Mouse (Mus musculus): ENCODE data around the gene Ick. TPM values are rescaled to one million over a fixed set of nuclear protein-coding genes. Genes with fewer than 3 reads are reported as not detected.

The Ick gene
- total RNA-seq, 2 experiments from 2014 or later, result 15.7 to 16.6 TPM

DNA sequence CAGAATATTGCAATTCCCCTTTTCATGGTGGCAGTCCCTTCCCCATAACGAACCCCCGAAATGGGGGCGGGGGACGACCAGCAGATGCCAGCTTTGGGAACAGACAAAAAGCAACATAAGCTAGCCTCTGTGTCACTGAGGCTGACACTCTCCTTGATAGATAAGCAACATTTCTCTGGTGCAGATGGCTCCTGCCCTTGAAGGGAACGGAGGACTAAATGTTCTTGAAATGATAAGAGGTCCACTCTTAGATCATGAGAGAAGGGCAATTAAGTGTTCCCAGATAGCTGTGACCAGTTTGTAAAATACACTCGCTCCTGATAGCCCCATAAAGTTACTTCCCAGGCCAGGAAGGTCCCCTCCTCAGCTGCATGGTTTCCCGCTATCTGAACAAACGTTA lies 79.9 kb downstream of the Ick start:
- DNase-seq (ENCODE audit: low spot score in 2 of 2), result no peak

DNA sequence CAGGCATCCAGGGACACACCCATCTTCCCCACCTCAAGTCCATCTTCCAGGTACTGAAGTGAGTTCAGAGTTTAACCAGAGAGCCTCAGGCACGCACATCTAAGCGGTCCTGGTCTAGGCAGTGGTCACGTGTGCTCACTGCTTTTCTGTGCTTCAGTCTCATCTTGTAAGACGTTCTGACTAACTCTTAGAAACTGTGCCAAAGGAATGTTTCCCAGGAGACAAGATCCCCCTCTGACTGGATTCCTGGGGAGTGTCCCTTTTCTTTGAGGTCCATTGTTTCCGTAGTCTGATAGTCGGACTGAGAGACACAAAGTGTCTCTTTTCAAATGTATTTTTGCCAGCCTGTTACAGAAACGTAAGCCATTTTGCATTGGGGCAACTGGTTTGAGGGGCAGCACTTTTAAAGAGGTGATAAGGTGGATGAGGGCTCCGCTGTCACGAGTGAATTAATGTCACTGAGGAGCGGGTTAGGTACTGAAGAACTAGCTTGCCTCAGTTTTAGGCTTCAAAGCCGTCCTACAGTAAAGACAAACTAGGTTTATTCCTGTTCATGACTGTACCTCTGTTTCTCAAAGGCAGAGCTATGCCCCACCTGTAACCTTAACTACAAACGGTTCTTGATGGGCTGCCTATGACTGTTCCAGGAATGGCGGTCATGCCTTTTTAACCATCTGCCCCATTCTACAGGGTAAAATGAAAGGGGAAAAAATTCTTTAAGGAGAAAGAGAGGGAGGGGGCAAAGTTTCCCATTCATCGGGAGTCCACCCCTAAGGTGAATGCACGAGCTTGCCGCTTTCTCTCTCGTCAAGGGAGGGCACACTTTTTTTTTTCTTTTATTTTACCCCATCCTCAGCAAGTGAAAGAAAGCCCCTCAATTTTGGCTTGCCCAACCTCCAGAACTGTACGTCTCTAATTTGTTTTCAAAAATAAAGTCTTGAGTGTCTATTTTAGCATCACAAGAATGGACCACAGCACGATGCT lies 82.0 kb downstream of the Ick start:
- no peak for DNase-seq (ENCODE audit: low spot score in 2 of 2)

DNA sequence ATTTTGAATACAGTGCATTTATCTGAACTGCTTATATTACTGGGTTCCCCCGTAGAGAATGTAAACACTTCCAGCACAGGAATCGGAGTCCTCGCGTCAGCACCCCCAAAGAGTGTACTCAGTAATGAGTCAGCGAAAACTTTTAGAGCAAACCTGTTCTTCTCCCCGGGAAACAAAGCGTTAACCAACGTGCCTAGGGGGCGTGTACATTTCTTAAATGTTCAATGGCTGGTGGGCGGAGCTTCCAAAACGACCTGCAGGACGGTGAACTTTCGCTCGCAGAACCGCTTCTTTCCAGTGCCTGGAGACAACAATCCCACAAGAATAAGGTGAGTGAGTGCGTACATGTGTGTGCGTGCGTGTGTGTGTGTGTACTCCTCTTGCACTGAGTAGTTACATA lies 82.7 kb downstream of the Ick start:
- peak in 1 of 2 experiments; percentile 33 for DNase-seq (ENCODE audit: low spot score in 2 of 2)

DNA sequence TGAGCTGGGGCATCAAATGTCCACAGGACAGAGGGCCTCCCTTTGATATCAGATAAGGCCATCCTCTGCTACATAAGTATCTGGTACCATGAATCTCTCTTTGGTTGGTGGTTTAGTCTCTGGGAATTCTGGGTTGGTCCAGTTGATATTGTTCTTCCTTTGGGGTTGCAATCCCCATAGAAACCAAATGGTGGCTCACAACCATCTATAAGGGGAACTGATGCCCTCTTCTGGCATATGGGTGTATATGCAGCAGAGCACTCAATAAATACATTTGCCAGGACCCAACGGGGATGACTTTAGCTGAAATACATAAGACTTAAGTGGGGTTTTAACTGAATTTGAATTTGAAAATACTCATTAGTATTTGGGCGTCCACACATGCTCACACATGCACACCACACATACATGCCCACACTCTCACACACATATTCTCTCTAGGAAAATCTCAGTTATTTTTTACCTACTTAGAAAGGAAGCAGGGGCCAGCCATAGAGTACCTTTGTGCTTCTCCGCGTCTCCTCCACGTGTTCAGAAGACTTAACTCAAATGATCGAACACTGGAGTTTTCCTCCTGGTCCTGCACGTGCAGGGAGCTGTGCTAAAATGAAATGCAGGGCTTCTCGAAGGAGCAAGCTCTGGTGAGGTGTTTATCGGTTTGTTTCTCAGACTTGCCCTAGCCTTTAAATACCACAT lies 85.1 kb downstream of the Ick start:
- peak in 1 of 2 experiments; percentile 27 for DNase-seq (ENCODE audit: low spot score in 2 of 2)

DNA sequence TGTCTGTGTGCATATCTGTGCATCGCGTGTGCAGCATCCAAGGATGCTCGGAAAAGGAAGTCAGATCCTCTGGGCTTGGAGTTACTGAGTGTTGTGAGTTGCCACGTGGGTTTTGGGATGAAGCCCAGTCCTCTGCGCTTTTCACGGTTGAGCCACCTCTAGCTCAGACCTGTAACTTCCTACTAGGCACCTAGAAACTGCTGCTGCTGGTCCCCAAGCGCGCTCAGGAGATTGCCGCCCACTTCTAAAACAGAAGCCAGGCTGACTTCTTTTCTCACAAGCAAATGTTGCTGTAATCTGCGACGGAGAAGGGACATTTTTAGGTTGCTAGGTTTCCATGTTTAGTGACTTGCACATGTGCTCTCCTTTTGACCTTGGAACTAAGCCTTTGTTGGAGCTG lies 86.0 kb downstream of the Ick start:
- DNase-seq (ENCODE audit: low spot score in 2 of 2), result peak; percentile 33 to 50

DNA sequence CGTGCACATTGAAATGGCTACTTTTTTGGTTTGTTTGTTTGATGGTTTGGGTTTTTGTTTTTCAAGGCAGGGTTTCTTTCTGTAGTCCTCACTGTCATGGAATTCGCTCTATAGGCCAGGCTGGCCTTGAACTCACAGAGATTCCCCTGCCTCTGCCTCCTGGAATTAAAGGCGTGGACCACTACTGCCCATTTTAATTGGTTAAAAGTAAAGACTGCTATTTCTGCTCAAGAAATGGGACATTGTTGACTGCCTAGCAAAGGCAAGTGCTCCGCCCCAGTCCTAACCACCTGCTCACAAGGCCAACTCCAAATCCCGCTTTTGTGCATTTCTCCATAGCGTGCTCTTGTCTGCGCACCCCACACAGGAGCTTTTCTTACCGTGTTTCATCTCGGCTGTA lies 88.8 kb downstream of the Ick start:
- no peak for DNase-seq (ENCODE audit: low spot score in 2 of 2)

DNA sequence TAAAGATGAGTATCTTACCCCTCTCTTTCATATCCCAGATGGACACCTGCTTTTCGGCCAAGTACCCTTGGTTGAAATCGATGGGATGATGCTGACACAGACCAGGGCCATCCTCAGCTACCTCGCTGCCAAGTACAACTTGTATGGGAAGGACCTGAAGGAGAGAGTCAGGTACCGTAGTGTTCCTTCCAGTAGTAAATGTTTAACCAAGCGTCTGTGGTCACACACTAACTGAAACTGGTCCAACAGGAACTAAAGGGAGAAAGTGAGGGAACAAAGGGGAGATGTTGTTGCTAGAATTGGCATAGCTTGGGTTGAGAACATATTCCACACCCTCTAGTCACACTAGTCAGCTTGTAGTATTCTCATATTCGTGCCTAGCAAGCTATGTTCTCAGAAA lies 95.2 kb downstream of the Ick start:
- no peak for DNase-seq (ENCODE audit: low spot score in 2 of 2)

DNA sequence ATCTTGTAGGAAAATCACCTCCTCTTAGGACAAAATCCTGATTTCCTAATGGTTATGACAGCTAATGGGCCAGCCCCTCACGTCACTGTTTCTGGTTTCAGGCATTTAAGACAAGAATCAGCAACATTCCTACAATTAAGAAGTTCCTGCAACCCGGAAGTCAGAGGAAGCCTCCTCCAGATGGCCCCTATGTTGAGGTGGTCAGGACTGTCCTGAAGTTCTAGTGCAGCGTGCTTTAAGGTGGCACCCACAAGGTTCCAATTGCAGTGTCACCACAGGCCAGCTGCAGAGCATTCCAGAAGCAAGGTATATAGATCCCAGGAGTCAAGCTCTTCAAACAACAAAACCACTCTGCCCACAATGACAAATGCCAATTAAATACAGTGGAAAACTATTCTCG lies 100.0 kb downstream of the Ick start:
- DNase-seq (ENCODE audit: low spot score in 2 of 2), result no peak

DNA sequence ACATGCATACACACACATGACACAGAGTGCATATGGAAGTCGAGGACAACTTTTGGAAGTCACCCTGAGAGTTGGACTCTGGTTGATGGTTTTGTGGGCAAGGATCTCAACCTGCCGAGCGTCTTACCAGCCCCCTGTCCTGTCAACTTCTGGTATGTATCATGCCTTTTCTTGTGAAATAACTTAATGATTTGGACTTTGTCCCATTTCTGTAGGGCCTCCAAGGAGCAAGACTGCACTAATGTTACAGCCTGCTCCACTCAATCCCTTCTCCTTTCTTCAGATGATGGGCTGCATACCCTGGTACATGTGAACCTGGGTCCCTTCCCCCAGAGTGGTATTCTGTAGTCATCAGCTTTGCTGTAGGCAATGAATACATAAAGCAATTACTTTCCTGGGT lies 101.1 kb downstream of the Ick start:
- DNase-seq (ENCODE audit: low spot score in 2 of 2), result no peak

DNA sequence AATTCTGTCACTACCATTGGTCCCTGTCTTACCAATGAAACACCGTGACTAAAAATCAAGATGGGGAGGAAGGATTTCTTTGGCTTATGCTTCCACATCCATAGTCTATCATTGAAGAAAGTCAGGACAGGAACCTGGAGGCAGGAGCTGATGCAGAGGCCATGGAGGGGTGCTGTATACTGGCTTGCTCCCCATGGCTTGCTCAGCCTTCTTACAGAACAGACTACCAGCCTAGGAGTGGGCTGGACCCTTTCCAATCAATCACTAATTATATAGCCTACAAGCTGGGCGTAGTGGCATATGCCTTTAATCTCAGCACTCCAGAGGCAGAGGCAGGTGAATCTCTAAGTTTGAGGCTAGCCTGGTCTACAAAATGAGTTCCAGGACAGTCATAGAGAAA lies 101.8 kb downstream of the Ick start:
- no peak for DNase-seq (ENCODE audit: low spot score in 2 of 2)

DNA sequence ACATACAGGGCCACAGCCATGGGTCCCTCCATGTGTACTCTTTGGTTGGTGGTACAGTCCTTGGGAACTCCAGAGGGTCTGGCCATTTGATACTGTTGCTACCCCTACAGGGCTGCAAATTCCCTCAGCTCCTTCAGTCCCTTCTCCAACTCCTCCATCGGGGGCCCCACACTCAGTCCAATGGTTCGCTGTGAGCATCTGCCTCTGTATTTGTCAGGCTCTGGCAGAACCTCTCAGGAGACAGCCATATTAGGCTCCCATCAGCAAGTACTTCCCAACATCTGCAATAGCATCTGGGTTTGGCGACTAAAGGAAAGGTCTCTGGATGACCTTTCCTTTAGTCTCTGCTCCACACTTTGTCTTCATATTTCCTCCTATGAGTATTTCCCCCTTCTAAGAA lies 102.5 kb downstream of the Ick start:
- DNase-seq (ENCODE audit: low spot score in 2 of 2), result no peak

DNA sequence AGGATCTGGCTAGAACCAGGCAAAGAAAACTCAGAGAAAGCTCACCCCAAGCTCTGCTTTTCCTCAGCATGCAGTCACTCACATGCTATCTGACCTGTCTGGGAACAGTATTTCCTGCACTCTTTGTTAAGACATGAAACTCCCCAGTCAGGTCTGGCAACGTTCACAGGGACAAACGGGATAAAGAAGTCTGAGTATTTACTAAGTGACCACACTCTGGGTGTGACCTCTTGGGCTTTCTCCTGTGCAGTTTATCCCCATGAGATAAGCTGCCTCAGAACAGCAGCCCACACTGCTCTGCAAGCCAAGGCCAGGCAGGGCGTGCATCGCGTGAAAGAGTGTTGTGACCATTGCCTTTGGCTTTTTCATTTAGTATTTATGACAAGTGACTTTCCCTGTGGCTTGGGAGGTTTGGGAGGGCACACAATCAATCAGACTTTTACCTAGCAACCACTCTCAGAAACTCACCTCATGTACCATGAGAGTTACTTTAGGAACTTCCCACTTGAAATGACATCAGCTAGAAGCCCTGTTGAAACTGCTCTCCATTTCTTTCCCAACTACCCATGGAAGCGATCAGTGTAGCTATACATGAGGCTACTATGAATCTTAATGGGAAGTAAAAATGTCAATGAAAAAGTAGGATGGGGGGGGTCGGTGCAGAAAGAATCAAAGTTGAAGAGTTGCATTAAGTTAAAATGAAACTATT lies 103.5 kb downstream of the Ick start:
- no peak for DNase-seq (ENCODE audit: low spot score in 2 of 2)

DNA sequence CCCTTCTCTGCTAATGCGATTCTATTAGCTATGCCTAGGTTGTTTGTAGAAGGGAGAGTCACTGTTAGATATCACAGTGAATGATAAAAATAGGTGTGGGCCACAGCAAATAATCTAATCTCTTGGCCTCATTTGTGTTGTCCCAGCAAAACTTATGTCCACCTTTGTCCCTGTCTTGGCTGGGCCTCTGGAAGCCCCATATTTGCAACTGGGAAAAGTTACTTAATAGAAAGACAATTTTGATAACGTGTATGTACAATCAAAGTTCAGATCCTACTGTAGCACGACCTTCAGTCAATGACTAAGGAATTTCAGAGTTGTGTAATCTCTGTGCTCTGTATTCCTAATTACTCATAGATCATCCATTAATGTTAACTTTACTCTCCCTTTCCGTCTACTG lies 108.1 kb downstream of the Ick start:
- no peak for DNase-seq (ENCODE audit: low spot score in 2 of 2)

Other genes starting within 250 kb of the Ick start
- 10 to 100 TPM; 63.7 to 64.2 TPM for gene Elovl5, start 191.8 kb upstream of the Ick start, total RNA-seq (2021)
- not detected for gene Gcm1, start 57.3 kb upstream of the Ick start, total RNA-seq (2021)
- 10 to 100 TPM; 99.6 to 99.8 TPM for gene Fbxo9, start 127 bp upstream of the Ick start, total RNA-seq (2021)
- gene Gsta4, start 73.6 kb downstream of the Ick start, total RNA-seq (2021), result 10 to 100 TPM; 38.5 to 45.8 TPM
- gene Gsta1, start 121.5 kb downstream of the Ick start, total RNA-seq (2021), result not detected
- gene Gm3776, start 147.9 kb downstream of the Ick start, total RNA-seq (2021), result not detected
- not detected for gene Gm10639, start 180.7 kb downstream of the Ick start, total RNA-seq (2021)
- gene Omt2a, start 205.6 kb downstream of the Ick start, total RNA-seq (2021), result not detected
- gene Omt2b, start 218.4 kb downstream of the Ick start, total RNA-seq (2021), result not detected
- under 1 TPM in 1 of 2 experiments, not detected in 1; 0.88 TPM for gene Gsta2, start 246.6 kb downstream of the Ick start, total RNA-seq (2021)